Mouse (Mus musculus) megakaryocyte, embryonic 14.5 days (primary cell): ENCODE measurements around the gene Emilin2. TPM values are rescaled to one million over a fixed set of nuclear protein-coding genes. Genes with fewer than 3 reads are reported as not detected.
A peak's percentile ranks its signal among the peaks of the same experiment; 100 is the strongest.

Experiments
- H3K27me3 ChIP-seq: replicated peaks from 2 replicates; pipeline ENCODE3; 2012; ENCODE audit warnings: inconsistent platforms
- H3K36me3 ChIP-seq: replicated peaks from 2 replicates; pipeline ENCODE3; 2012; ENCODE audit warnings: low read length, inconsistent platforms, mixed read lengths
- H3K4me1 ChIP-seq: 2 replicates; pipeline ENCODE4 v1.6.1; 2012; ENCODE audit warnings: inconsistent platforms
- H3K4me3 ChIP-seq: replicated peaks from 2 replicates; pipeline ENCODE3; 2012; ENCODE audit warnings: moderate library complexity, mild to moderate bottlenecking, inconsistent platforms
- H3K9me3 ChIP-seq: 2 replicates; pipeline ENCODE4 v1.6.1; 2012; ENCODE audit warnings: inconsistent platforms
- FLI1 ChIP-seq: IDR thresholded peaks from 2 replicates; pipeline ENCODE4 v1.6.1; 2012; ENCODE audit warnings: low read length, inconsistent platforms, mixed read lengths
- GATA1 ChIP-seq: IDR thresholded peaks from 3 replicates; pipeline ENCODE4 v1.6.1; 2012; ENCODE audit warnings: mixed read lengths, low read length, inconsistent platforms, borderline replicate concordance
- polyA plus RNA-seq: library from polyadenylated mRNA; stranded (reverse); fragments of >175 nt; gene quantifications from 2 replicates; pipeline ENCODE4 v1.2.3, GENCODE M21; 2012; ENCODE audit warnings: low replicate concordance; ENCODE audit not compliant: insufficient read depth

The Emilin2 gene
- polyA plus RNA-seq, 1 experiment = 271 TPM

GRCm38 (mm10) chr17:71240811-71241210 is 71.0 kb downstream of the Emilin2 start:
- Histone ChIP-seq H3K36me3 (peaks cover 100% of the 10 kb centered on the region), H3K4me3 (no peak overlapping the region), H3K27me3 (no peaks in the 10 kb centered on the region), H3K4me1 (peaks cover 35% of the 10 kb centered on the region), H3K9me3 (no peaks in the 10 kb centered on the region)
- TF ChIP-seq GATA1 = no peak
- no peak for TF ChIP-seq FLI1

DNA sequence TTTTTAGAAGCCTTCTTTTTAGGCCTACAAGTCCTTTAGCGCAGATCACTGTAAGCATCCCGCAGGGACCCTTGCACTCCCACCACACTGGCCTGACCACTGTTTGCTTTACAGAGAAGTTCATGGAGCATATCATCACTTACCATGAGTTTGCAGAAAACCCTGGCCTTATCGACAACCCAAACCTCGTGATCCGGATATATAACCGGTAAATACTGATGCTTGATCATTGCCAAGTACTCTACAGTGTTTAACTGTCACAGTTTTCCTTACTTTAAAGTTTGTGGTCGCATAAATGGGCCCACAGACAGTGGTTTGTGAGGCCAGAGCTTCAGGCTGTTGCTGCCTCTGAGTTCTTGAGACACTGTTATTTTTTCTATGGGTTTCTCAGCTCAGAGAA is 73.3 kb downstream of the Emilin2 start:
- H3K4me3 ChIP-seq = no peak overlapping the region
- no peaks in the 10 kb centered on the region for H3K27me3 ChIP-seq
- TF ChIP-seq FLI1 (no peak), GATA1 (no peak)
- H3K9me3 ChIP-seq = no peaks in the 10 kb centered on the region
- H3K36me3 ChIP-seq = peaks cover 100% of the 10 kb centered on the region
- H3K4me1 ChIP-seq = peaks cover 47% of the 10 kb centered on the region

DNA sequence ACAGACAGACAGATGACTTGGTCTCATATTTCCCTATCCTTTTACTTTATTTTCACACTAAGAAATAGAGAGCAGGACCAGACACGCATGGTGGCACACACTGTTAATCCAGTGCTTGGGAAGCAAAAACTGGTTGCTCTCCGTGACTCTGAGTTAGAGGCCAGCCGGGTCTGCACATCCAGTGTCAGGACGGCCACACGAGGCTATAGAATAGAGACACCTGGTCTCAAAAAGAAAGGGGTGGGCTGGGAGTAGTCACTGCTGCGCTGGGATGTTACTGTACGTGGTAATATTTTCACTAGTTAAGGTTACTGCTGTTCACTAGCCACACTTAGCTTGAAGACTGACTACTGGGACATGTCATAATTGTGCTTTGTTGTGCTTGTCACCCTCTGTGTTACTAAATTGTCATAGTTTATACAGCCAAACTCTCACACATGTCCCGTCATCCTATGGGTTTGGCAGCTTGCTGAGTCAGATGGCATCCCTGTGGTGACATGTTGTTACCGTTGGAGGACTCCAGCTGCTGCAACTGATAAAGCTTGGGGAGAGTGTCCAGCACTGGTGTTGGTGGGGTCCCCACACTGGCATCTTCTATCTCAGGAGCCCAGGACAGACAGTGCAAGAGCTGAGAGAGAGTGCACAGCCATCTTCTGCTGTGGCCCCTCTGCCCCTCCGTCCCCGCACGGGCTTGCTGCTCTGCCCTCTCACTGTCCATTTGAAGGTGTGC is 76.4 kb downstream of the Emilin2 start:
- no peaks in the 10 kb centered on the region for H3K9me3 ChIP-seq
- TF ChIP-seq GATA1 (peak; percentile 74; the same call in 1 of the 3 replicates), FLI1 (no peak)
- peak overlapping the region; percentile 62 for H3K4me3 ChIP-seq
- H3K4me1 ChIP-seq = peaks cover 66% of the 10 kb centered on the region
- no peaks in the 10 kb centered on the region for H3K27me3 ChIP-seq
- peaks cover 100% of the 10 kb centered on the region for H3K36me3 ChIP-seq

DNA sequence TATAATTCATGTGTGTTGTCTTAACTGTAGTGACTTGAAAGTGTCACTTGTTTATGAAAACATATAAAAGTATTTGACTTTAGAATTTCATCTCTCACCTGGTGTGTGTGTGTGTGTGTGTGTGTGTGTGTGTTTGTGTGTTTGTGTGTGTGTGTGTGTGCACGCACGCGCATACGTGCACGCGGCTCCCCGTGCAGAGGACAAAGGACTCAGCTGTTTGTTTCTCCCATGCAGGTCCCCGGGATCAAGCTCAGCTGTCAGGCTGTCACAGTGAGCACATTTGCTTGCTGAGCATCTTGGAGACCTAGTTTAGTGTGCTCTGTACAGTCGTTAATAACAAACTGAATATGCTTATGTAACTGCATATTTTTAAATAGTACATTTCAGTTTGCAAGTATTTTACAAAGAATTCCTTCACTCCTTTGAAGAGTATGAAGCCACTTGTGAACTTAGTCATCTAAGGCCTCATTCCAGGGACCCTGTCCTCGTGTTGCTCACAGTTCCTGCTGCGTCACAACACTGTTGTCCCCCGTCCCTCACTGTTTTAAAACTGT is 77.7 kb downstream of the Emilin2 start:
- H3K27me3 ChIP-seq = no peaks in the 10 kb centered on the region
- peaks cover 100% of the 10 kb centered on the region for H3K36me3 ChIP-seq
- no peaks in the 10 kb centered on the region for H3K9me3 ChIP-seq
- no peak overlapping the region for H3K4me3 ChIP-seq
- peaks cover 67% of the 10 kb centered on the region for H3K4me1 ChIP-seq
- TF ChIP-seq FLI1 (no peak), GATA1 (no peak)

DNA sequence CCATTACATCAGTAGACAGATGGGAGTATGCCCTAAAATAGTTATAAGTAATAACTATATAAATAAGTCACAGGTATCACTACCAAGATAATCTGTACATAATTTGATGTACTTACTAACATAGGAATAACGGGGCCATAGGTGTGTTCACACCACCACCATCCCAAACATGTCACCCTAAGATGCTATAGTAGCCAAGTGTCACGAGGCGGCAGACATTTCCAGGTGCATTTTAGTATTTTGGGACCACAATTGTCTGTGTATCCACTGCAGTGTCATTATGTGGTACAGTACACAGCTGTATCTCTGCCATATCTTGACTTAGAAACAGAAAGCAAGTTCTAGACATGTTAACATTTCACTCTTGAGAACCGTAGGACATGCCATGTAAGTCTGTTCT is 78.6 kb downstream of the Emilin2 start:
- Histone ChIP-seq H3K9me3 (no peaks in the 10 kb centered on the region), H3K27me3 (no peaks in the 10 kb centered on the region), H3K4me3 (no peak overlapping the region), H3K36me3 (peaks cover 100% of the 10 kb centered on the region), H3K4me1 (peaks cover 59% of the 10 kb centered on the region)
- no peak for TF ChIP-seq GATA1
- TF ChIP-seq FLI1 = no peak

DNA sequence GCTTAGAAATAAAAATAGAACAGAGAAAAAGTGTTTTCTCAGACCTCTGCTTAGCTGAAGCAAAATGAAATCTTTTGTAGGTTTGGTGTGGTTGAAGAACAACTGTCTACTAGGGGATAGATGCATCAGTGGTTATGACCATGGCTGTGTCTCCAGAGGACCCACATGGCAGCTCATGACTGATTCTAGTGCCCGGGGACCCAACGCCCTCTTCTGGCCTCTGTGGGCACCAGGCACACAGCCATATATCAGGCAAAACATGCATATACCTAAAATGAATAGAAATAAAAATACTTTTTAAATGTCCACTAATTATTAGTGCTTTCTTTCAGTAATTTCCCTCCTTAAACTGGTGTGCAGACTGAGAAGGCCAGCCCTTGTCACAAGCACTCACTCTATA is 79.8 kb downstream of the Emilin2 start:
- Histone ChIP-seq H3K4me1 (peaks cover 53% of the 10 kb centered on the region), H3K27me3 (no peaks in the 10 kb centered on the region), H3K4me3 (no peak overlapping the region), H3K9me3 (no peaks in the 10 kb centered on the region), H3K36me3 (peaks cover 97% of the 10 kb centered on the region)
- TF ChIP-seq FLI1 (no peak), GATA1 (no peak)

- TF ChIP-seq GATA1 (no peak), FLI1 (no peak)
- no peak overlapping the region for H3K4me3 ChIP-seq
- H3K36me3 ChIP-seq = peaks cover 92% of the 10 kb centered on the region
Observed at GRCm38 (mm10) chr17:71230108-71230709, 81.6 kb downstream of the Emilin2 start.

GRCm38 (mm10) chr17:71228651-71229050 is 83.1 kb downstream of the Emilin2 start:
- H3K36me3 ChIP-seq = peaks cover 91% of the 10 kb centered on the region
- peaks cover 48% of the 10 kb centered on the region for H3K4me1 ChIP-seq
- no peak overlapping the region for H3K4me3 ChIP-seq
- TF ChIP-seq GATA1 (no peak), FLI1 (no peak)
- H3K27me3 ChIP-seq = no peaks in the 10 kb centered on the region
- H3K9me3 ChIP-seq = no peaks in the 10 kb centered on the region

More at GRCm38 (mm10) chr17:71230108-71230709, 81.6 kb downstream of the Emilin2 start:
- H3K9me3 ChIP-seq = no peaks in the 10 kb centered on the region
- peaks cover 38% of the 10 kb centered on the region for H3K4me1 ChIP-seq
- H3K27me3 ChIP-seq = no peaks in the 10 kb centered on the region

GRCm38 (mm10) chr17:71227128-71227895 is 84.5 kb downstream of the Emilin2 start:
- Histone ChIP-seq H3K27me3 (no peaks in the 10 kb centered on the region), H3K9me3 (no peaks in the 10 kb centered on the region), H3K4me1 (peaks cover 56% of the 10 kb centered on the region), H3K36me3 (peaks cover 91% of the 10 kb centered on the region), H3K4me3 (no peak overlapping the region)
- TF ChIP-seq GATA1 (no peak), FLI1 (no peak)

GRCm38 (mm10) chr17:71225091-71225490 is 86.7 kb downstream of the Emilin2 start:
- Histone ChIP-seq H3K4me3 (peak overlapping the region; percentile 38), H3K4me1 (peaks cover 61% of the 10 kb centered on the region), H3K36me3 (peaks cover 90% of the 10 kb centered on the region), H3K27me3 (no peaks in the 10 kb centered on the region), H3K9me3 (no peaks in the 10 kb centered on the region)
- no peak for TF ChIP-seq GATA1
- no peak for TF ChIP-seq FLI1
